Mouse (Mus musculus): ENCODE measurements around the gene Scd3.

DNA sequence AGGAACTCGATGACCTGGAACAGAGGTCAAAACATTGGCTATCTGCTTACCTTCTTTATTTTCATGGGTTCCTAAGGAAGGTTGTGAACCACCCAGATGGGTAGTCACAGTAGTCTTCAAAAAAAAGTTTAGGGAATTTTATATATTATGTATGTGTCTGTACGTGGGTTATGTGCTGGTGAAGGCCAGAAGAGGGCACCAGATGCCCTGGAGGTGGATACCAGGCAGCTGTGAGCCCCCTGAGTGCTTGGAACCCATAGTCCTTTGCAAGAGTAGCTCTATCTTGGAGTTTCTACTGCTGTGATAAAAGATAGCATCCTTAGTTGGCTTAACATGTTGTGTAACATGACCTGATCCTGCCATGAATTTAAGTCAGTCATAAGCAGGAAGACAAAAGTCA, 4.0 kb downstream of the Scd3 start:
- peak; percentile 23; the same call in 1 of the 2 replicates for TF ChIP-seq CTCF (IDR thresholded peaks at IDR 0.05; ENCODE audit: low read depth)
- no peak for TF ChIP-seq EP300 (IDR thresholded peaks at IDR 0.05; ENCODE audit: low read depth)
